Comparison of ENCODE assay signal across 19 mouse cellular contexts in genomic region chr19:58271815-58272214, GRCm38 (mm10).
DNase-seq lines count a peak whose midpoint lies in the region; ATAC-seq lines count a peak whose summit lies in the region.
"Had no signal": no experiment of that assay in that cellular context is flagged by ENCODE, and none has a peak within 500 bp of the region (broad histone marks: within the 10 kb centered on the region; RNA-seq: fewer than 3 reads in every experiment).

No protein-coding gene starts in this region.

- H3K4me3 ChIP-seq in forebrain, embryonic 15.5 days = no peak overlapping the region
- H3K4me3 ChIP-seq in forebrain, embryonic 12.5 days (replicated peaks) = no peak overlapping the region
- H3K4me3 ChIP-seq: hindbrain, embryonic 12.5 days; limb, embryonic 10.5 days; midbrain, embryonic 12.5 days had no signal

- no peaks in the 10 kb centered on the region for H3K36me3 ChIP-seq in forebrain, embryonic 15.5 days
- H3K36me3 ChIP-seq in forebrain, embryonic 12.5 days (replicated peaks) = no peaks in the 10 kb centered on the region
- H3K36me3 ChIP-seq: limb, embryonic 10.5 days; midbrain, embryonic 12.5 days had no signal

- no peak overlapping the region for H3K4me2 ChIP-seq in forebrain, embryonic 15.5 days (replicated peaks)
- H3K4me2 ChIP-seq in forebrain, embryonic 12.5 days = no peak overlapping the region
- H3K4me2 ChIP-seq: hindbrain, embryonic 12.5 days; liver, embryonic 11.5 days; midbrain, embryonic 12.5 days had no signal

- 45% methylated on average over 8 of the region's 8 CpGs for WGBS in forebrain, embryonic 15.5 days
- WGBS in forebrain, embryonic 12.5 days = 86% methylated on average over 8 of the region's 8 CpGs

- no peak overlapping the region for H3K27ac ChIP-seq in forebrain, embryonic 15.5 days (replicated peaks)
- no peak overlapping the region for H3K27ac ChIP-seq in forebrain, embryonic 12.5 days
- H3K27ac ChIP-seq: hindbrain, embryonic 12.5 days; limb, embryonic 10.5 days; macrophage; midbrain, embryonic 12.5 days had no signal

- peak; percentile 48; the same call in 1 of the 2 replicates for ATAC-seq in forebrain, embryonic 15.5 days (replicated peaks)
- no peak for ATAC-seq in forebrain, embryonic 12.5 days (ENCODE audit: low FRiP score)
- no peak for ATAC-seq in frontal cortex, adult (ENCODE audit: low TSS enrichment)
- ATAC-seq: intestine, embryonic 16.5 days had no signal

- peaks cover 10% of the 10 kb centered on the region; the same call in 1 of the 2 replicates for H3K4me1 ChIP-seq in forebrain, embryonic 15.5 days
- no peaks in the 10 kb centered on the region for H3K4me1 ChIP-seq in forebrain, embryonic 12.5 days
- H3K4me1 ChIP-seq: hindbrain, embryonic 12.5 days; midbrain, embryonic 12.5 days had no signal

- DNase-seq in lung, adult 18-20 months = peak; percentile 6 to 26
- DNase-seq in lung, postnatal 14 days = no peak
- DNase-seq in urinary bladder, postnatal 14 days (ENCODE audit: low spot score) = peak; percentile 49
- DNase-seq in urinary bladder, postnatal 10 days (ENCODE audit: low spot score) = no peak
- peak; percentile 18 to 46 for DNase-seq in lung, postnatal 4 days
- DNase-seq: cerebellum, adult 11 months; gastrocnemius, postnatal 36 days; retina, postnatal 1 day; spleen, adult 18-20 months; thymus, adult 18-20 months had no signal

- H3K27me3 ChIP-seq in forebrain, embryonic 15.5 days = no peaks in the 10 kb centered on the region
- no peaks in the 10 kb centered on the region for H3K27me3 ChIP-seq in forebrain, embryonic 12.5 days
- H3K27me3 ChIP-seq: hindbrain, embryonic 12.5 days; midbrain, embryonic 12.5 days had no signal

- no peaks in the 10 kb centered on the region for H3K9me3 ChIP-seq in forebrain, embryonic 15.5 days
- no peaks in the 10 kb centered on the region for H3K9me3 ChIP-seq in forebrain, embryonic 12.5 days
- H3K9me3 ChIP-seq: hindbrain, embryonic 12.5 days; limb, embryonic 10.5 days; midbrain, embryonic 12.5 days had no signal

- H3K9ac ChIP-seq in forebrain, embryonic 15.5 days (replicated peaks) = no peak overlapping the region
- H3K9ac ChIP-seq in forebrain, embryonic 12.5 days = no peak overlapping the region
- H3K9ac ChIP-seq: hindbrain, embryonic 12.5 days; midbrain, embryonic 12.5 days had no signal

Comparison
In these comparisons a context has a peak if more than half of its experiments do, and no peak if none do; other contexts are left out.
1. DNase-seq: peak in lung, adult 18-20 months (2 of 2), urinary bladder, postnatal 14 days (single experiment) and lung, postnatal 4 days (2 of 2); none in lung, postnatal 14 days (single experiment) and urinary bladder, postnatal 10 days (single experiment).